Mouse (Mus musculus): ENCODE measurements at regions not wholly inside any gene's neighbourhood (a gene's known extent, or its start where the extent isn't known, plus 50 kb on each side); places are given as distances from the start of the nearest gene placed in this dataset.

- intact Hi-C loops (cut with DNase I) = no loop called here
These were observed 571.8 kb downstream of the Car8 start for GRCm38 (mm10) chr4:7666935-7667594.

DNA sequence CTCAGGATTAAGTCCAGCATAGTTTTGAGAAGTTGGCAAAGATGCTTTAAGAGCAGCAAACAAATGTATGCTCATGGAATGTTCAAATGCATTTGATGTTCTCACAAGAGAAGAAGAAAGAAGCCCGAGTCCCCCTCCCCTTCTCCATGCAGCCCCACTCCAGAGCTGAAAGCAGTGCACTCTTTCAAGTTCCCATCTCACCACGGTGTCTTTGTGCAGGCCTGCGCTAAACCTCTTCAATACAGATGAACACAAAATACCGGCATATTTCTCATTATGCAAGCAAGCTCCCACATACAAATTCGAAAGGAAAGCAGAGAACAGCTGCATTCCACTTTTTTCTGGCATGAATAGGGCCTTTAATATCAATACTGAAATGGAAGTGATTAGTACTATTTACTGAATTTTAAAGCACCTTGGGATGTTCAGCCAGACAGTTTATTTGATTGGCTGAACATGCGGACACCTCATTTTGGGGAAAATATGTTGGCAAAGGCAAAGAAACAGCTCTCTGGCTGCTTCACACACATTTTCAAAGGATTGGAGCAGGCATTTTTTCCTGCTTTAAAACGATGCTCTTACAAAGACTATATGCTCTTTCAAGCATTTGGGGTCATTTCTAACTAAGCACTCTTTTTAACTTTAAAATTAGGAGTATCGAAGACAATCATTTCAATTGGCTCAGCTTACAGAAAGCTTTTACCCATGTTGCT lies 595.8 kb downstream of the Car8 start:
- intact Hi-C loops (cut with DNase I) = no loop called here

GRCm38 (mm10) chr4:7597671-7598390 lies 641.0 kb downstream of the Car8 start:
- intact Hi-C loops (cut with DNase I) = no loop called here

GRCm38 (mm10) chr4:7596116-7596515 lies 642.7 kb downstream of the Car8 start:
- intact Hi-C loops (cut with DNase I) = no loop called here

DNA sequence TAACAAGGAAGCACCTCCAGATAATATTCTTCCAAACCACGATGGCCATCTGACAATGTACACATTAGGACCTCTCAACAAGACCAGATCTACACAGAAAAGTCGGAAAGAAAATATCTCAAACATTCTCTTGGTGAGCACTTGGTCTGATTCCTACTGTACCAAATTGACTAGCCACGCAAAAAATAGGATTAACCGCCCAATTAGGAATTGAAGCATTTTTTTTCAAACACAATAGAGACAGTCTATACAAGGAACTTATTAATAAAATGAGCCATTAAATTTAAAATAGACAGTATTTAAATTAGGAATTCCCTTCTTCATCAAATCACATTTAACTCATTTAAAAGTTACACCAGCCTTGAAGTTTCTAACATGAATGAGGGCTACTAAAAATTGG lies 655.0 kb downstream of the Car8 start:
- intact Hi-C loops (cut with DNase I) = no loop called here

GRCm38 (mm10) chr4:7581931-7582330 lies 656.9 kb downstream of the Car8 start:
- intact Hi-C loops (cut with DNase I) = no loop called here

DNA sequence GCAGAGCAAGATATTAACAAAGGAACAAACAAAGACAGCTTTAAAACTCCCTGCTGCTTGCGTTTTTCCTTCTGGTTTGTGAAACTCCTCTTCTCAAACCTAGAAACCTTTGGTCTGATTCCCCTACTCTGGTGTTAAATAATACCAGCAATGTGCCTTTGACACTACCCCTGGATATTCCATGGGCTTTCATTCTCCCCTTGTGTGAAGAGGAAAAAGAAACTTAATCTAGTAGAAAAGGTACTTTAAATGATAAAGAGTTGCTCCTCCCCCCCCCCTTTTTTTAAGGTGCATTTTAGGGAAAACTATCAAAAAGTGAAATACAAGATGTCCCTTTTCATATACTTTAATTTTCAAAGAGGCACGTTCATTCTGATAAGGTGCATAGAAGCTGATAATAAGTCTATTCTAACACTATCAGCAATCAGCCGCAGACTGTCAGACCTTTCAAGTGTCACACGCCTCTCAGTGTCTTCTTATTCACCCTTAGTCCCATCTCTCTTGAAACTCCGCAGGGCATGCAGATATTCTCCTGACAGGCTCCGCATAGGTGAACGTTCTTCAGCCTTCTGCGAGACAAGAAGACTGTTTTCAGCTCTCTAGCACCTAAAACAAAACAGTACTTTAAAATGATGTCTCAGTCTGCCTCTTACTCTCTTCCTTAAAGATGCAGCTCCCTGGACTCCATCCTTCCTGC lies 657.5 kb downstream of the Car8 start:
- intact Hi-C loops (cut with DNase I) = no loop called here

GRCm38 (mm10) chr4:7580554-7581219 lies 658.2 kb downstream of the Car8 start:
- intact Hi-C loops (cut with DNase I) = no loop called here

DNA sequence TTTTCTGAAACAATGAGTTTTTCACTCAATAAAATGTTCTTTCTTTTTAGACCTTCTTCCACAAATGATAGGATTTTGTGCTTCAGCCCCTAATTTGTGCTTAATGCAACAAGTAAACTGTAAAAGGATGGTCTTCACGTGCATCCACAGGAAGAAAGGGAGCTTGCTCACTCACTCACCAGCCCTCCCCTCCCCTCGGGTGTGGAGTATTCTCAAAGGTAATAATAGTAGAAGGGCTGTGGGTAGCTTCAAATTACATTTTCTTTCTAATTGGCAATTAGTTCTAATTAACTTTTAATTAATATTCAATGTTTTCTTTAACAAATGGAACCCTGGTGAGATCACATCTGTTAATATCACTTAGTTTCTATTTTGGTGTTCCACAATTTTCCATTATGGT lies 664.8 kb downstream of the Car8 start:
- intact Hi-C loops (cut with DNase I) = no loop called here

DNA sequence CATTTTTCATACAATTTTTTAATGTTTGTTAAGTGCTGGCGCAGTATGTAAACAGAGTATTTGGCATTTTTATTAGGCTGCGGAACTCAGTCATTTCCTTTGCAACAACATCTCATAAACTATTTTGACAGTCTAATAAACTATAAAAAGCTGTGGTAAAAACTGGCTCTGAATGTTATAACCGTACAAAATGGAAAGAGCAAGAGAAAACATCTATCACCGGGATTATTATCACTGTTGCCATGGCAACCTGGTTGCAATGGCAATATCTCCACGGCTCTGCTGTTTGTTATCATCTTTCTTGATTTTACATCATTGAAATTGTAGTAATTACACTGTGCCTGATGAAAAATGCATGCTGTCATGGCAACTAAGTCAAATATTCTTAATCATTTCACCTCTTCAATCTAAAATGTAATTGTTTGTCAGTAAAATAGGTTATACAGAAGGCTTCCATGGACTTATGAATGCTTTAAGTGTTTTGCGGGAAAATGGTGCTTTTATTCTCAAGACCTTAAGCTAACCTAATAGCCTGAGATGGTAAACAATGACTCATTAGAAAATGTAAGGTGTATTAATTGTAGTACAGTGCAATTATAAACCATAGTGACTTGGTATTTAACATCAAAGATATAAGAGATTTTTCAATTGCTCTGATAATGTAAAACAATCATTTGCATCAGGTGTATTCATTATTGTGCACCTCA lies 671.0 kb downstream of the Car8 start:
- intact Hi-C loops (cut with DNase I) = no loop called here

GRCm38 (mm10) chr4:7559867-7560832 lies 678.7 kb downstream of the Car8 start:
- intact Hi-C loops (cut with DNase I) = no loop called here

- intact Hi-C loops (cut with DNase I) = no loop called here
These were observed 680.1 kb downstream of the Car8 start for GRCm38 (mm10) chr4:7558721-7559120.

DNA sequence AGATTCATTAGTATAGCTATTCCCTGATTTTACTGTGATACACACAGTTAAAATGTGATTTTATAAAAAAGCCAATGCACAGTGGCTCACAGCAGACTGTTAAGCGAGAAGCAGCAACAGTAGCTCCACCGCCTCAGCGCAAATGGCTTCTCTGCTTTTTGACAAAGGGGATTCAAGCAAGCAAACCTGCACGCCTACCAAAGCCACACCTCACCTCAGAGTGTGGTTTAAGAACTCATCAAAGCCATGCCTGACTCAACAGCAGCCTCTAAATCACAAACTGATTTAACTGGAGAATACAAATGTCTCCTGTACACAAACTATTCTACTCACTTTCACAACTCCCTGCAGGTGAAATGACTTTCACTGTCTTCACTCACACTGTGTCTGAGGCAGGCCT lies 704.5 kb downstream of the Car8 start:
- intact Hi-C loops (cut with DNase I) = no loop called here

GRCm38 (mm10) chr4:7527718-7528117 lies 711.1 kb downstream of the Car8 start:
- intact Hi-C loops (cut with DNase I) = no loop called here

DNA sequence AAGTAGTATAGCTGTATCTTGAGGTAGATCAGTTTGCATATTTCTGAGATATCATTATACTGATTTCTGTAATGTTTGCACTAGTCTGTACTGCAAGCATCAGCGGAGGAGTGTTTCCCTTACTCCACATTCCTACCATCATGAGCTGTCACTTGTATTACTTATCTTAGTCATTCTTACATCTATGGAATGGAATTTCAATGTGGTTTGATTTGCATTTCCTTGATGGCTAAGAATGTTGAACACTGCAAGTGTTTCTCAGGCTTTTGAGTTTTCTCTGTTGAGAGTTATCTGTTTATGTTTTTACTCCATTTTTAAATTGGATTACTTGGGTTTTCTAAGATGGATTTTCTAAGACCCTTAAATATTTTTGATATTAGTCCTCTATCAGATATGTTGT lies 725.8 kb downstream of the Car8 start:
- intact Hi-C loops (cut with DNase I) = no loop called here

DNA sequence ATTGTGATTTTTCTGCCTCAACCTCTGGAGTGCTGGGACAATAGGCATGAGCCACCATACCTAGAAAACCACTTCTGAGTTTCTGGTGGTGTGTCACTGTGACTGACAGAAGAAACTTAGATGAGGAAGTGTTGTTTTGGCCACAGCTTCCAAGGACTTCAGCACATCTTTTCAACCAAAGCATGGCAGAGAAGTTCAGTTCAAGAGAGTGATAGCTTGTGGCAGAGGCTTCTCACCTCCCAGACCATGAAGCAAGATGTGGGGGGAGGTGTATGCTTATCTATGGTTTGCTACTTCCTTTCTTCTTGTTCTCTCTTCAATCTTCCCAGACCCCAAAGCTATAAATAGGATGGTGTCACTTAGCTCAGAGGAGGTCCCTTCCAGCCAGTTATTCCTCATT lies 753.3 kb downstream of the Car8 start:
- intact Hi-C loops (cut with DNase I) = no loop called here

DNA sequence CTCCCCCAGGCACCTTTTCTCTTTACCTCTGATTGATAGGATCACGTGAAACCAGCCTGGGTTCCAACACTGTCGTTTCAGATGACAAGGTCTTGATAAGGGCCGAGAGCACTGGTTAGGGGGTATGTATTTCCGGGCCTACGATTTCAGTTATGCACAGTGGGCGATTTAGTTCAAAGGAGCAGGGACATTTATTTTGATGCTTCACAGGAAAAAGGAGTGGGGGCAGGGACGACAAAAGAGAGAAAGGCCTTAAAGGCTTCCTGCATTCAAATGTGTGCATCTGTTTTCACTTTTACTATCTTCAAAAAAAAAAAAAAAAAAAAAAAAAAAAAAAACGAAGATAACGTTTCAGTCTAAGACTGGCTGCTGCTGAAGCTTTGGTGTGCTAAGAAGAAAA lies 783.7 kb downstream of the Car8 start:
- intact Hi-C loops (cut with DNase I) = no loop called here

DNA sequence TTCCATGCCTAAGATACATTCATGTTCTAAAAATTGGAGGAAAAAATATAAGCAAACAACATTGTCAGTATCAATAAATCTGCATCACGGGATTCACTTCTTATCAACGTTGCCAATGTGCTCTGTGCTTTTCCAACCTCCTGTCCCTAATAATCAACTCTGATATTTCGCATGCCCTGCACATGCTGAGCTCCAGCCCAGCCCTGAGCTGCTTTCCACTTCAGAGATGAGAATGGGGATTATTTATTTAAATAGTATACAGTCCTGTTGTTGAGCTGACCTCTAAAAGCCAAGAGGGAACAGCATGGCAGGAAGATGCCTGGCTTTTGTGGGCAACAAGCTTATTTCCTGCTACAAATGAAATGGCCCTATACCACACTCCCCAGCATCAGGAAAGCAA lies 786.2 kb downstream of the Car8 start:
- intact Hi-C loops (cut with DNase I) = no loop called here

DNA sequence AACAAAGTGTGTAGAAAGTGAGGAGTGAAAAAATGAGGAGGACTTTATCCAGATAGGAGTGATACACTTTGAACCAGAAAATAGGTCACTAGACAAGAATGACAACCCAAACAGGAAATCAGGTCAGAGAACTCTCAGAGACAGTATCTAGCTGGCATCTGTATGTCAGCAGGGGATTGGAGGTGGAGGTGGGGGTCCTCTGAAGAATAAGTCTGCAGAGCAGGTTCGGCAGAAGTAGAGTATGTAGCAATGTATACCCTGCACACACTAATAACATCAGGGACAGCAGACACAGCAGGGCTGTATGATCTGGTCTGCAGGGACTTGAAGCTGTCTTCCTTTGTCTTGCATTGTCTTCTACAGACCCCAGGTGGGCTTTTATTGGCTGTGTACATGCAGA lies 787.9 kb downstream of the Car8 start:
- intact Hi-C loops (cut with DNase I) = no loop called here

- intact Hi-C loops (cut with DNase I) = no loop called here
These were observed 809.5 kb downstream of the Car8 start for GRCm38 (mm10) chr4:7429308-7429707.
